Mouse (Mus musculus): ENCODE data around the gene Hist2h3b.

Gene Hist2h3b

DNA sequence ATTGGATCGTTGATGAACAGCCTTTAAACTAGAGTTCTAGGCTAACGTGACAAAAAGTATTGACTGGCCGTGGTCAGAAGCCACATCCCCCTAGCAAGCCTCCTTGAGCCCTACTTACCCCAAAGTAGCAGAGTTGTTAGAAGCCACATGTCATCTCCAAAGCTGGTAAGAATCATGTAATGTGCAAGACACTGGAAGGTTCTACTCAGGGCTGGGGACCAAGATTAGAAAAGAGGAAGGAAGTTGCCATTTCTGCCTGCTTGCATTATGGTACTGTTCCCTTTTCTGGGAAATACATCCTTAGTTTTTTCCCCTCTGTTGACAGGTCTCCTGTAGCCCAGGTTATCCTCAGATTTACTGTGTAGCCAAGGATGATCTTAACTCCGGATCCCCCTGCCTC is 25.3 kb downstream of the Hist2h3b start, which contains the start of gene Fcgr1:
Fcgr1 (minus strand) TSS at position 183 of the 400 bp plus-strand sequence.
- DNase-seq (ENCODE audit: low read depth, low spot score): no peak

DNA sequence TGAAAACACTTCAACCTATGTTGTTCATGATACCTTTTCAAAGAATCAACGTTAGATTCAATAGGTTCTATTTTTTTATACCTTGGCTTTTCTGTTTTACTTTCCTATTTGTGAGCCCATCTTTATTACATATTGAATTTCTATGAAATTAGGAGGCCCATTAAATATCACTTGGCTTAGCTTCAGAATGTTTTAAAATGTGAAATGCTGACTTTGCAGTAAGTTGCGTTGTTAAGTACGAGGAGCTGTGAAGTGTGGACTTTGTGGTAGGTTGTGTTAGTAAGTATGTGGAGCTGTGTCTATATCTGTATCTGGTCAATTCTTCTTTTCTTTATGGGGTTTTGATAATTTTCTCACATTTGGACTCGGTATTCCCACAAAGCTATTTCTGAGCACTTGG is 29.9 kb downstream of the Hist2h3b start:
- DNase-seq (ENCODE audit: low read depth, low spot score): no peak

DNA sequence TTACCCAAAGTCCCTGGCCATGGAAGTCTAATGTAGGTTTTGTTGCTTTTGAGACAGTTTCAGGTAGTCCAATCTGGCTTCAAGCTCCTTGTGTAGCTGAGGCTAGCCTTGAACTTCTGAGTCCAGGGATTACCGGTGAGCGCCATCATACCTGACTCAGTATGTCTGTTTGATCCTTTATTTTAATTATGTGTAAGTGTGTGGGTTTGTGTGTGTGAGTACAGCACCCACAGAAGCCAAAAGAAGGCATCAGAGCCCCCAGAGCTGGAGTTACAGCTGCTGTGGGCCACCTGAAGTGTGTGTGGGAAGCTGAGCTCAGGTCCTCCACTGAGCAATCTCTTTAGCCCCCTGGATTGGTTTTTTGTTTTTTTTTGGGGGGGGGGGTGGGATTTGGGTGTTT is 31.1 kb downstream of the Hist2h3b start:
- no peak for DNase-seq (ENCODE audit: low read depth, low spot score)

DNA sequence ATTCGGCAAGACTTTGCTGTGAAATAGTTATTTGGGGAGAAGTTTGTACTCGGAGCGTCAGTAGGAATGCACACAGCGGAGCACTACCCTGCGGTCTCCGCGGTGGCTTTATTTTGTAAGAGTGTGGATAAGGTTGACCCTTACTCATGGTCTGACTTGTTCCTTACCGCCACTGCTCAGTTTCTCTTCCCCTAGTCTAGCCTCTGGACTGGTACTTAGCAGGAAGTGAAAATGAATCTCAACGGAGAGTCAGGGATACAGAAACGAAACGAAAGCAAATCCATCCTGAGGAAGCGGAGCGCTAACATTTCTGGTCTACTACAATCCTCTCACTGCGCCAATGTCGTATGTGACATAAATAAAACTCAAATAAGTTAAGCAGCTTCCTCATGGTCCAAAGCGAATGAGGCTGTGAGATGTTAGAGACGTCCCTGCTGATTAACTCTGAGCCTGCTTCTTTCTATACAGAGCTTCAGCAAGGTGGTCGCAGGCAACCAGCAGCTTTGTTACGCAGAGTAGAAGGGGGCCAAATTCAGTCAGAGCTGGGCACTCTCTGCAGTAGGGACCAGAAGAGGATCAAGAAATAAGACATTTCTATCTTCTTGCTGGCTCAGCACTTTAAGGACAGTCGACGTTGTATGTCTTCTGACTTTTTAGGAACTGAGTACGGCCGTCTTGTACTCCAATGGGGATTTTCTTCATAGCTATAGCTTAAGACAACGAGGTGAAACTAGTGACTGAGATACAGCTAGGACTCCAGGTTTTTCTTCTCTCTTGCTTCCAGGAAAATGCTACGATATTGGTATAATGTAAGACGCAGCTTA is 32.5 kb downstream of the Hist2h3b start:
- DNase-seq (ENCODE audit: low read depth, low spot score): peak; percentile 39

DNA sequence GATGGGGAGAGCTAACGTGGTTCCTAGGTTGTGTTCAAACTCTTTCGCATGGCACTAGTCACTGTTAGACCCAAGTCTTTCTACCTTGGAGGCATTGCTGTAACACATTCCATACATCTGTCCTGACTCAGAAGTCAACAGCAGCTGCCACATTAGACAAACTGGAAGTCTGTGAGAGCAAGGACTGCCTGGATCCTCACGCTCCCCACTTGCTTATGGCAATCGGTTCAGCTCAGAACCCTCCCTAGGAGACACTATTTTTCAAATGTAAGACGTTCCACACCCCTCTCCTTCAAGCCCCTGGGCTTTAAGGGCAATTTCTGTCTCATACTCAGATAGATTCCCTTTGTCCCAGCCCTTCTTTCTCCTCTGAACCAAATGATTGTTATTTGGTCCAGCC is 33.6 kb downstream of the Hist2h3b start:
- no peak for DNase-seq (ENCODE audit: low read depth, low spot score)

DNA sequence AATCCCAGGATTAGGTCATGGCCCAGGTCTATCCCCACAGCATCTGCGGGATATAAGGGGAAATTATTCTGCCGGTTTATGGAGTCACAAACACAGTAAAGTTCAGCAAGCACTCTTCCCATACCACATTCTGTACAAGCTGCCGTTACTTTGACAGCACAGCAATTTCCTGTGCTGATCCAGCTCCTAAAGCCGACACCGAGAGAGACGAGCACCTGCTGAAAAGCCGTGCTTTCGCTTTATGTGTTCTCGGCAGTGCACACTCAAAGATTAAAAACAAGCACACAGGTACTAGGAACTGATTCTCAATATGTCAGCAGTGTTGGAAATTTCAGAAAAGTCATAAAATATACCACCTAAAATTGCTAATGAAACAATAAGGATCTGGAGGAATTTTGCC is 38.1 kb downstream of the Hist2h3b start:
- DNase-seq (ENCODE audit: low read depth, low spot score): no peak

DNA sequence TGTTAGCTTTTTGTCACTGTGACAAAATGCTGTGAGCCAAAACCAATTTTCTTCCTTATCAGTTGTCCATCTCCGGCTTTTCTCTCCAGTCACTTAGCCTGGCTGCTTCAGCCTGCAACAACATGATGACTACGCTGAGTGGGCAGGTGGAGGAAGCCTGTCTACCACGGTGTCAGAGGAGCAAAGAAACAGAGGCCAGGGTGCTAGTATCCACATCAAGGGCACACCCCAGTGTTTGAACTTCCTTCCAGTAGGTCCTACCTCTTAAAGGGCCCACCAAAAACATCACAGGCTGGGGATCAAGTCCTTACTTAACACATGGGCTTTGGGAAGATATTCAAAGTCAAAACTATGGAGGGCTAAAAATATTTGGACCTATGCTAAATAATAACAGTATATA is 41.0 kb downstream of the Hist2h3b start:
- DNase-seq (ENCODE audit: low read depth, low spot score): no peak

DNA sequence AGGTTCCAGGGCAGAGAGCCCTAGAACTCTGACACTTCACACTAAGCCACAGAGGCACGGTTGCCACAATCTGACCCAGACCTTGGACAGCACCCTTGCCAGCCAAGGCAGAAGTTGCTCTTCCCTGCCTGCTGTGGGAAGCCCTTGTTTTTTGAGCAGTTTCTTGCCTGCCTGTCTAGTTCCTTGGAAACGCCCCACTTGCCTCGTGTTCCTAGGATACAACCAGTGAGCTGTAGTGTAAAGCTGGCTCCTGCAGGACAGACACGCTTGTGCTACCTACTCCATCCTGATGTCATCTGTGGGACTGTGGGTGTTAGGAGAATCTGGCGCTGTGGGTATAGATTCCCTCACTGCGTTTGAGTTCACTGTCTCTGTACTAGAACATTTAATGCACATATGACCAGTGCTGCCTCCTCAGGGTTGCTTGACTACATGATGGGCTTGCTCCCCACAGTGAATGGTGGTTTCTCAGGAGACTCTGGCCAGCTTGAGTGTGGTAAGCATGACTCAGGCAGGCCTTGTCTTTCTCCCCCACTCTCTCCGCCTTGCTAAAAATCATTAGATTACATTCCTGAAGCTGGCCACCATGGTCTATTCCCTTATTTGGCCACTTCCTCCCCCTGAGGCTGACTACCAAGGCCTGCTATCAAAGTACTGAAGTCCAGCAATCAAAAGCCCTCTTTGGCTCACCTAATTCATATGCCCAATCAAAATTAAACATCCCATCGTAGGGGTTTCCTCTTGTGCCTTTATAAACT is 44.1 kb downstream of the Hist2h3b start:
- DNase-seq (ENCODE audit: low read depth, low spot score): peak; percentile 63
